Mouse (Mus musculus): ENCODE measurements around the gene Zfp747. TPM values are rescaled to one million over a fixed set of nuclear protein-coding genes. Genes with fewer than 3 reads are reported as not detected.
"Not testable (repeated sequence)": the region's sequence is repeated elsewhere in the genome, so short reads cannot be mapped to it uniquely, and the experiment has no call there.

The Zfp747 gene
- polyA plus RNA-seq, 1 experiment = 15.0 TPM

DNA sequence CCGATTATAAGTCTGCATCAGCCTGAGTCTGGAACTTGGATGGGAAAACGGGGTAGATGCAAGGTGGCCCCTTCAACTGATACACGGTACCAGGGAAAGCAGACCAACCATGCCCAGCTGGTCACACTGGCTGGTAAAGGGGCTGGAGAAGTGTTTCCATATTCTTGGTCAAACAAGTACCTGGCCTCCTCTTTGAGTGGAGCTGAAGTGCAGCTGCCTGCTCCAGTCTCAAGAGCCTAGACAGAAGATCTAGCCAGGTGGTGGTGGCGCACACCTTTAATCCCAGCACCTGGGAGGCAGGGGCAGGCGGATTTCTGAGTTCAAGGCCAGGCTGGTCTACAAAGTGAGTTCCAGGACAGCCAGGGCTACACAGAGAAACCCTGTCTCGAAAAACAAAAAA lies 34.0 kb downstream of the Zfp747 start:
- DNase-seq (ENCODE audit: low read depth, low spot score) = not testable (repeated sequence)

GRCm38 (mm10) chr7:127341356-127341755 lies 34.5 kb downstream of the Zfp747 start:
- WGBS = 87% methylated on average over 8 of the region's 8 CpGs
- DNase-seq (ENCODE audit: low read depth, low spot score) = no peak

More for the DNA sequence above, 34.0 kb downstream of the Zfp747 start:
- WGBS = 95% methylated on average over 6 of the region's 6 CpGs

- WGBS = 64% methylated on average over 4 of the region's 4 CpGs
- DNase-seq (ENCODE audit: low read depth, low spot score) = no peak
Observed at GRCm38 (mm10) chr7:127337636-127338035, 38.2 kb downstream of the Zfp747 start.

- DNase-seq (ENCODE audit: low read depth, low spot score) = no peak
- WGBS = 75% methylated on average over 4 of the region's 4 CpGs
Observed at GRCm38 (mm10) chr7:127335604-127336003, 40.2 kb downstream of the Zfp747 start.

DNA sequence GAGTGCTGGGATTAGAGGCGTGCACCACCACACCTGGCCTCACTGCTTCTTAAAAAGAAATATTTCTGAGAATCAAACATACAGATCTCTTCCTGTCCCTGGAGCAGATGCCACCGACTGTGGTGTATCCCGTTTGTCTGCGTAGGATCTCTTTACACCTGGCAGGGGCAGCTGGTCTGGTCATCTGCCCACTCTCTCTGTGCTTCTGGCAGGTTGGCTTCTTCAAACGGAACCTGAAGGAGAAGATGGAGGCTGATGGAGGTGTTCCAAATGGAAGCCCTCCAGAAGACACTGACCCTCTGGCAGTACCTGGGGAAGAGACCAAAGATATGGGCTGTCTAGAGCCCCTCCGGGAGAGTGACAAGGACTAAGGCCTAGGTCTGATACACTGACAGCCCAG lies 42.6 kb downstream of the Zfp747 start:
- 82% methylated on average over 6 of the region's 6 CpGs for WGBS

GRCm38 (mm10) chr7:127326685-127327084 lies 49.2 kb downstream of the Zfp747 start:
- 22% methylated on average over 1 of the region's 2 CpGs for WGBS
- DNase-seq (ENCODE audit: low read depth, low spot score) = no peak

More for the DNA sequence above, 42.6 kb downstream of the Zfp747 start:
- no peak for DNase-seq (ENCODE audit: low read depth, low spot score)

- WGBS = 79% methylated on average over 8 of the region's 8 CpGs
- DNase-seq (ENCODE audit: low read depth, low spot score) = no peak
Observed at GRCm38 (mm10) chr7:127325550-127325949, 50.3 kb downstream of the Zfp747 start.

DNA sequence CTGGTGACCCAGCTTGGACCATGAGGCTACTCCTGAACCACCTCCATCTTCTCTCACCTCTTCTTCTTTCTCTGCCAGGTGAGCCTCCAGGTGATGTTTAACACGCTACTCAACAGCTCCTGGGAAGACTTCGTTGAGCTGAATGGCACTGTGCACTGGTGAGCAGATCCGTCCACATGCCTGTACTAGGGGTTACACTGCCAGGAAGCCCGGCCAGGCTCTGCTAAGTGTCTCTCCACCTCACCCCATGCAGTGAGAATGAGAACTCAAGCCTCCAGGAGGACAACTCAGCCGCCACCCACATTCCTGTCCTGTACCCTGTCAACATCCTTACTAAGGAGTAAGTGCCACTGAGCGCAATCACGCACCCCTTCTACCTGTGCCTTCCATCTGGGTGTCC lies 50.9 kb downstream of the Zfp747 start:
- no peak for DNase-seq (ENCODE audit: low read depth, low spot score)
- WGBS = 79% methylated on average over 7 of the region's 7 CpGs

Other genes starting within 250 kb of the Zfp747 start
- 3.7 and 5.7 TPM in 2 replicates for gene Spn, start 238.2 kb downstream of the Zfp747 start, polyA plus RNA-seq (2012; rRNA removed)
- 25.1 and 28.6 TPM in 2 replicates for gene Cd2bp2, start 180.0 kb downstream of the Zfp747 start, polyA plus RNA-seq (2012; rRNA removed)
- gene Tbc1d10b, start 167.6 kb downstream of the Zfp747 start, polyA plus RNA-seq (2012; rRNA removed) = 30.0 and 34.2 TPM in 2 replicates
- 2.5 and 4.1 TPM in 2 replicates for gene Mylpf, start 167.2 kb downstream of the Zfp747 start, polyA plus RNA-seq (2012; rRNA removed)
- 5.7 and 7.9 TPM in 2 replicates for gene Zfp553, start 143.0 kb downstream of the Zfp747 start, polyA plus RNA-seq (2012; rRNA removed)
- gene Sept1, start 142.9 kb downstream of the Zfp747 start, polyA plus RNA-seq (2012; rRNA removed) = 32.4 and 34.6 TPM in 2 replicates
- 25.7 and 34.0 TPM in 2 replicates for gene Zfp771, start 131.8 kb downstream of the Zfp747 start, polyA plus RNA-seq (2012; rRNA removed)
- 79.9 and 80.9 TPM in 2 replicates for gene Dctpp1, start 115.3 kb downstream of the Zfp747 start, polyA plus RNA-seq (2012; rRNA removed)
- 58.1 and 85.1 TPM in 2 replicates for gene Sephs2, start 102.0 kb downstream of the Zfp747 start, polyA plus RNA-seq (2012; rRNA removed)
- 9.9 and 13.0 TPM in 2 replicates for gene Itgal, start 79.8 kb downstream of the Zfp747 start, polyA plus RNA-seq (2012; rRNA removed)
- 19.4 and 28.2 TPM in 2 replicates for gene Zfp768, start 30.5 kb downstream of the Zfp747 start, polyA plus RNA-seq (2012; rRNA removed)
- gene 9130019O22Rik, start 11.1 kb upstream of the Zfp747 start, polyA plus RNA-seq (2012; rRNA removed) = 6.2 and 9.3 TPM in 2 replicates
- gene E430018J23Rik, start 17.6 kb upstream of the Zfp747 start, polyA plus RNA-seq (2012; rRNA removed) = 10.2 and 15.5 TPM in 2 replicates
- 5.8 and 8.8 TPM in 2 replicates for gene Zfp764, start 30.8 kb upstream of the Zfp747 start, polyA plus RNA-seq (2012; rRNA removed)
- gene Zfp688, start 46.0 kb upstream of the Zfp747 start, polyA plus RNA-seq (2012; rRNA removed) = 18.1 and 20.5 TPM in 2 replicates
- gene Zfp689, start 73.1 kb upstream of the Zfp747 start, polyA plus RNA-seq (2012; rRNA removed) = 2.1 and 2.5 TPM in 2 replicates
- 59.8 and 93.6 TPM in 2 replicates for gene Prr14, start 83.6 kb upstream of the Zfp747 start, polyA plus RNA-seq (2012; rRNA removed)
- gene Fbrs, start 103.1 kb upstream of the Zfp747 start, polyA plus RNA-seq (2012; rRNA removed) = 21.0 and 26.6 TPM in 2 replicates
- 6.7 and 14.4 TPM in 2 replicates for gene Srcap, start 135.9 kb upstream of the Zfp747 start, polyA plus RNA-seq (2012; rRNA removed)
- gene Gm42715, start 143.5 kb upstream of the Zfp747 start, polyA plus RNA-seq (2012; rRNA removed) = 12.6 and 14.7 TPM in 2 replicates
- gene Tmem265, start 185.3 kb upstream of the Zfp747 start, polyA plus RNA-seq (2012; rRNA removed) = 2.7 and 3.5 TPM in 2 replicates
- 47.2 and 62.7 TPM in 2 replicates for gene Phkg2, start 197.3 kb upstream of the Zfp747 start, polyA plus RNA-seq (2012; rRNA removed)
- 1.3 and 1.4 TPM in 2 replicates for gene Ccdc189, start 212.5 kb upstream of the Zfp747 start, polyA plus RNA-seq (2012; rRNA removed)
- gene Rnf40, start 212.7 kb upstream of the Zfp747 start, polyA plus RNA-seq (2012; rRNA removed) = 23.7 and 30.9 TPM in 2 replicates
- 5.3 and 7.6 TPM in 2 replicates for gene Zfp629, start 239.7 kb upstream of the Zfp747 start, polyA plus RNA-seq (2012; rRNA removed)